Mouse (Mus musculus) adrenal gland, postnatal 4 days (tissue): ENCODE data around the gene Fstl1. TPM values are rescaled to one million over a fixed set of nuclear protein-coding genes. Genes with fewer than 3 reads are reported as not detected.

Source experiments
- DNase-seq, 2 experiments: peaks; one replicate each; pipeline ENCODE4 v3.0.0; 2021 to 2022; ENCODE audit warnings: low spot score in 2 of 2, mixed read lengths in 2 of 2
- total RNA-seq, 2 experiments: library from RNA; stranded (reverse); gene quantifications; 2 replicates each; pipeline ENCODE4 v1.2.3; 2021

Fstl1 gene
- total RNA-seq, 2 experiments from 2014 or later = 242 to 304 TPM

DNA sequence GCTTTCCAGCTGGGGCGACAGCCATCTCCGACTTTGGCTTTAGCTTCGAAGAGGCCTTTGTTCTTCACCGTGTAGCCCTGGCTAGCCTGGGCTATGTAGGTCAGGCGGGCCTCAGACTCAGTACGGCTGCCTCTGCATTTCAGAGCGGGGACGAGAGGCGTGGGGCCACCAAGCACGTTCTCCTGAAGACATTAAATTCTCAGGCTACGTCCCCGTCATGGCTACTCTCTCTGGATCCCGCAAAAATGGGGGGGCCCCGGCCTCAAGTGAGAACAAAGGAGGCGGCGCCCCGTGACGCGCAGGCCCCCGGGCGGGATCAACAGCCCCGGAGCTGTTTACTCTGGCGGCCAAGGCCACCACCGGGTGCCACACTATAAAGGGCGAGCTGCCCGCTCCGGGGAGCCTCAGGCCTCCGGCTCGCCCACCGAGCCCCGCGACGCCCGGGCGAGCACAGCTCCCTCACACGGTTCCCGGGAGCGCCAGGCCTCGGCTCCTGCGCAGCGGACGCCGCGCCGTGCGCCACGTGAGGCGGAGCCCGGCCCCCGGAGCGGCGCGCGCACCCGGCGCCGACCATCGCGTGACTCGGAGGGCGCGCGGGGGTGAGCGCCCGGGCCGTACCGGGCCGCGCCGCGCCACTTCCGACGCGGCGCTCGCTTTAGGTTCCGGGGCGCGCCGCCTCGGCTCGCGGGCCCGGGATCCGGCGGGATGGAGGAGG lies 91.3 kb downstream of the Fstl1 start, which contains the start of gene Lrrc58:
Gene Lrrc58, plus strand, starts transcription at position 599 of the 715 bp plus-strand sequence.
- DNase-seq = peak; percentile 66 to 72

DNA sequence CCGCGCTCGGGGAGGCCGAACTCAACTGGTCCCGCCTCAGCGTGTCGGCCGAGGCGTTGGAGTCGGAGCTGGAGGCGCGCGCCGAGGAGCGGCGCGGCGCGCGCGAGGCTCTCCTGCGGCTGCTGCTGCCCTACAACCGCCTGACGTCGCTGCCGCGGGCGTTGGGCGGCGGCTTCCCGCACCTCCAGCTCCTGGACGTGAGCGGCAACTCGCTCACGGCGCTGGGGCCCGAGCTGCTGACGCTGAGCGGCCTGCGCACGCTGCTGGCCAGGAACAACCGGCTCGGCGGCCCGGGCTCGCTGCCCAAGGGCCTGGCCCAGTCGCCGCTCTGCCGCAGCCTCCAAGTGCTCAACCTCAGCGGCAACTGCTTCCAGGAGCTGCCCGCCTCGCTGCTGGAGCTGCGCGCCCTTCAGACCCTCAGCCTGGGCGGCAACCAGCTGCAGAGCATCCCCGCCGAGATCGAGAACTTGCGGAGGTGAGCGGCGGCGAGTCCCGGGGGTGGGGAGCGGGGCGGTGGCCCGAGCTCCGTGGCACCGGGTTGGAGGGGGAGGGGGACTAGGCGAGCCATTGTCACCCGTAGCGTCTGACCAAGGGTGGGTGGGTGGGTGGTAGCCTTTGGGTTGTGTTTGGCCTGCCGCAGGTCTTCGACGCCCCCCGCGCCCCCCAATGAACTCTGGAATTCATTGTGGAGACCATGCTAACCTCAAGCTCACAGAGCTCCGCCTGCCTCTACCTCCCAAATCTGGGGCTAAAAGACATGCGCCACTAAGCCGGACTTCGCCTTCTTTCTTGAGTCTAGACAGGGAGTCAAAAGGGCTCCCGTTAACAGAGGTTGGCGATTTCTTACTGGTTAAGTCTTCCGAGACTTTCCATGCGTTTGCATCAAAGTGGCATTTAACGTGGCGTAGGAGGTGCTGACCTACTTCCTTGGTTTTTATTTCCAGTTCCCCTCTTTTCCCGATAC lies 92.1 kb downstream of the Fstl1 start:
- peak in 1 of 2 experiments; percentile 20 for DNase-seq

DNA sequence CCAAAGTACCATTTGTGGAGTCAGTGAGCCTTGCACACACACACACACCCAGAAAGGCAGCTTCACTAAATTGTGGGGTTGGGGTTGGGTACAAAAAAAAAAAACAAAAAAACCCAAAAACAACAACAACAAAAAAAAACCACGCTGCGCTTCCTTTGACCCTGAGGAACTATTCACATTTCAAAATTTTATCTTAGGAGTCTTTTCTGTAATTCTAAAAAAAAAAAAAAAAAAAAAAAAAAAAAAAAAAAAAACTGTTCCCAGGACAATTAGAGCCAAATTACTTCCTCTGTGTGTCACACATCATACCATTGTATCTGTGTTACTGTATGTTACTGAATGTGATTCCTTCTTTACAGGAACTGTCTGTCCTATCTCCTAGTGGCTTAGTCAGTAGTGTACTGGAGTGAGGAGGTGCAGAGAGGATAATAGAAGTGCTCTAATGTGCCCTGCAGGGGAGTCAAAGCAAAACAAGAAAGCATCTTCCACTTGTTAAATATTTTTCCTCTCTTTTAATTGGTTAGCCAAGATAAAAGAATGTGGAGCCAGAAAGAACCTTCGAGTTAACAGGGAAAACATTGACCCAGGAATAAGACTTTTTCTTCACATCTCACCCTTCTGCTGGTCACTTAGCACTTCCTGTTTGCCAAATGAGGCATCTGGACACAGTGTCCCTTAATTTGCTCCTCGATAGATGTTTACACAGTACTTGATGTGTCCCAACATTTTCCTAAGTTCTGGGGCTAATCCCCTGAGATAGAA lies 93.0 kb downstream of the Fstl1 start:
- DNase-seq = no peak

DNA sequence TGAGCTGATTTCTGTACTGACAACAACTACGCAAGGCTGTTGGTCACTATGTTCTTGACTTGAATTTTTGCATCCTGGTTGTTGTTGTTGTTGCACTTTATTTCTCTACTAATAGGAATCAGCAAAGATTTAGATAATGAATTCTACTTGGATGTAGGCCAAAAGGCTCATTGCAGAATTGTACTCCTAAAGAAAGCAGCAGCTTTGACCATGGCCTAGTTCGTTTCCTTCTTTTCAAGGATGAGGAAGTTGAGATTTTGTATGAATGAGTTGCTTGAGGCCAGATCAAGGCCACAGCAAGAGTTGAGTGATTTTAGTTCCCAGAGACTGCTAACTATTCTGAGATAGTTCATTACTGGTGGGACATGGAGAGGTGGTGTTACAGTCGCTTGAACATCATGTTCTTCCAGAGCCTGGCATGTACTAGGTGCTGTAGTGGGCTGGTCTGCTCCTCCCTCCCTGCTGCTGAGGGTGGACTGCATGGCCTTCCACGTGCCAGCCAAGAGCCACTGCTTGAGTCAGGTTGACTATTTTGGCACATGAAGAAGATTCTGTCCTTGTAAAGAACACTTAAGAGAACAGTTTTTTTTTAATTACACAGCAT lies 94.5 kb downstream of the Fstl1 start:
- DNase-seq = peak in 1 of 2 experiments; percentile 29

DNA sequence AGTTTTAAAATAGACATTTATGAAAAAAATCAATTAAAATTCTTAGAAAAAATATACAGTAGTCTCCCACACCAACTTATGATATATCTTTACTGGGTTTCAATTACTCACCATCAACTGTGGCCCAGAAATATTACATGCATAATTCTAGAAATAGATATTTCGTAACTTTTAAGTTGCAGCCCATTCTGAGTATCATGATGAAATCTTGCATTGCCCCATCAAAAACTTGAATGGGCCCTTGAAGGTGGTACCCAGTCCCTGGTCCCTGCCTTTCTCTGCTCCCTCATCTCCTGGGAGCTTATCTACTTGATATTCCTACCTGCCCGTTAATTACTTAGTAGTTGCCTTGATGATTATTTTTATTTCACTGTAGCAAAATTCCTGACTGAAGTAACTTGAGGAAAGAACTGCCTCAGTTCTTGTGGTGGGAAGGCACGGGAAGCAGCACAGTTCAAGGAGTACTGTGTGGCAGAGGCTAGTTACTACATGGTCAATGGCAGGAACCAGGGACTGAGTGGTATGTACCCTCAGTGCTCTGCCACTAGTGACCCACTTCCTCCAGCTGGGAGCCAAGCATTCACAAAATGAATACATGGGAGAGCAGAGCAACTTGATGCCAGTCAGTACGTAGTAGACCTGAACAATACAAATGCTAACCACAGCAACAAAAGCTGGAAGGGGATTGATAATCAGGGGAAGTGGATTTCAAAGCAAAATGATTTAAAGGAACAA lies 98.0 kb downstream of the Fstl1 start:
- no peak for DNase-seq

DNA sequence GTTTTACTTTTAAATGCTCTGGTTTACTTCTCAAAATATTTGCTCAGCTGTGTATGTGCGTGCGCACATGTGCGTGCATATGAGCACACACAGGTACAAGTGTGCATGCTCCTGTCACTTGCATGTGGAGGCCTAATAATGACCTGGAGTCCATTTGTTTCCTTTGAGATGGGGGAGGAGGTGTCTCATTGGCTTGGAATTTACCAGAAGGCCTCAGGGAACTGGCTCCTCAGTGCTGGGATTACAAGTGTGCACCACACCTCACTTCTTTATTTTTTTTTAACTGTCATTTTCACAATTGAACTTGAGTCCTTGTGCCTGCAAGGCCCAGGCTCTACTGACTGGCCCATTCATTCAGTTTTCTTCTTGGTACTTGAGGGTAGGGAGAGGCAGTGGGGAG lies 100.7 kb downstream of the Fstl1 start:
- no peak for DNase-seq

DNA sequence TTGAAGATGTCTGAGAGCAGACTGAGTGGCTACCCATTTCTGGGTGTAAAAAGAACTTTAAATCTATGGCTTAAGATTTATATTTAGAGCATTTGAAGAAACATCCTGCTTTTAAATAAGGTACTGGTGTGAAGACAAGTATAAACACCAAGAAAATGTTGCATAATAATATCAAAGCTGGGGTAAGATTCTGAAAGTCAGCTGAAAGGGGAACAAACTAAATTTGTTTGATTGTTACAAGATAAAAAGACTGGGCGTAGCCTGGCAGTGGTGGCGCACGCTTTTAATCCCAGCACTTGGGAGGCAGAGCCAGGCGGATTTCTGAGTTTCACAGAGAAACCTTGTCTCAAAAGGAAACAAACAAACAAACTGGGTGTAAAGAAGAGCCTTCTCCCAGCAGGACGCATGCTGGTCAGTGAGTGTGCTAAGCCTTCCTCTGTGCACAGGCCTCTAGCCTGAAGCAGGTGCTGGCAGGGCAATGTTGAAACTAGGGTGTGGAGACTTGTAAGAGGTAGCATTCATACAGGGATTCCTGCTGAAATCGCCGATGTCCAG lies 102.4 kb downstream of the Fstl1 start:
- DNase-seq = no peak

DNA sequence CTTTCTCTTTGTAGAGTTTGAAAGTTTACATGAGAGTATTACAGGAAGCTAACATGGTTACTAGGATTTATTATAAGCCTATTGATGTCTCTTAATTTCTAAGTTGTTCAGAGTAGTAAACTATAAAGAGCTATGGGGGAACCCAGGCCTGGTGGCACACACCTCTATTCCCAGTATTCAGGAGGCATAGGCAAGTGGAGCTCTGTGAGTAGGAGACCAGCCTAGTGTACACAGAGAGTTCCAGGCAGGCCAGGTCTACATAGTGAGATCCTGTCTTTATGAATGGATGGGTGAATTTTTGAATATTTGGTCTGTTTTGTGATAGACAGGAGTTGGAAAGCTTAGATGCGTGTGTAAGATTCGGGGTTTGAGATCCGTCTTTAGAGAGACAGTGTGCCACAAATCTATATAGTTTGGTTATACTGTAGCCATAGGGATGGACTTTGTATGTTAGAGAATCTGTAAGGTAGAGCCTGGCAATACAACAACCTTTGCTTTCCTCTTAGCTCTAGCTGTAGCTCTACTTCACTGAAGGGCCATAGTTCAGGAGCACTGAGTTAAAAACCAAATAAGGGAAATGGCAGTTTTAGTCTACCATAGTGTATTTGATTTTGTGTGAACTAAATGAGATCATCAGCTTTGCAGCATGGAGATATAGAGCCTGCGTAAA lies 103.2 kb downstream of the Fstl1 start:
- DNase-seq = no peak

DNA sequence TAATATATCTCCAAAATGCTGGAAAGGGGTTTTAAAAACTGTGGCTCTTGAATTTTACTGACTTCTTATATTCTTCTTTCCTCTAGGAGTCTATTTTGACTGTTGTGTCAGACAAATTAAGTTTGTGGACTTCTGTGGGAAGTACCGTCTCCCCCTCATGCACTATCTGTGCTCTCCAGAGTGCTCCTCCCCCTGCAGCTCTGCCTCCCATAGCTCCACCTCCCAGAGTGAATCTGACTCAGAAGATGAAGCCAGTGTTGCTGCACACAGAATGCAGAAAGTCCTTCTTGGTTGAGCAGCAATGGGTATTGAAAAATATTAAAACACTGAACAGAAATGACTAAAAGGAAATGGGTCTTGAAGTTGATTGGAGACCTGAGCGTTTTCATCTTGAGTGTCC lies 104.5 kb downstream of the Fstl1 start:
- no peak for DNase-seq

Other genes with a start within 250 kb of the Fstl1 start
- gene Gtf2e1, start 237.1 kb upstream of the Fstl1 start, total RNA-seq = 10 to 100 TPM; 15.6 to 16.6 TPM
- gene Rabl3, start 237.0 kb upstream of the Fstl1 start, total RNA-seq = 10 to 100 TPM; 19.8 to 20.3 TPM
- gene Hgd, start 196.7 kb upstream of the Fstl1 start, total RNA-seq = 10 to 100 TPM in 1 of 2 experiments, 1 to 10 TPM in 1; 4.0 to 16.9 TPM
- 100 to 1,000 TPM; 108 to 117 TPM for gene Ndufb4, start 122.4 kb upstream of the Fstl1 start, total RNA-seq
- gene Gm36028, start 84.3 kb downstream of the Fstl1 start, total RNA-seq = under 1 TPM; 0.25 to 0.28 TPM
- 100 to 1,000 TPM; 180 to 183 TPM for gene Lrrc58, start 91.5 kb downstream of the Fstl1 start, total RNA-seq
- gene Gpr156, start 139.6 kb downstream of the Fstl1 start, total RNA-seq = 1 to 10 TPM; 1.2 to 1.5 TPM